Mouse (Mus musculus) ovary, postnatal 36 days (tissue): ENCODE results near the gene Smarcc2.

Source experiments
- DNase-seq: peaks from one replicate; pipeline ENCODE4 v3.0.0; 2022; ENCODE audit warnings: low spot score, mixed read lengths

The Smarcc2 gene

DNA sequence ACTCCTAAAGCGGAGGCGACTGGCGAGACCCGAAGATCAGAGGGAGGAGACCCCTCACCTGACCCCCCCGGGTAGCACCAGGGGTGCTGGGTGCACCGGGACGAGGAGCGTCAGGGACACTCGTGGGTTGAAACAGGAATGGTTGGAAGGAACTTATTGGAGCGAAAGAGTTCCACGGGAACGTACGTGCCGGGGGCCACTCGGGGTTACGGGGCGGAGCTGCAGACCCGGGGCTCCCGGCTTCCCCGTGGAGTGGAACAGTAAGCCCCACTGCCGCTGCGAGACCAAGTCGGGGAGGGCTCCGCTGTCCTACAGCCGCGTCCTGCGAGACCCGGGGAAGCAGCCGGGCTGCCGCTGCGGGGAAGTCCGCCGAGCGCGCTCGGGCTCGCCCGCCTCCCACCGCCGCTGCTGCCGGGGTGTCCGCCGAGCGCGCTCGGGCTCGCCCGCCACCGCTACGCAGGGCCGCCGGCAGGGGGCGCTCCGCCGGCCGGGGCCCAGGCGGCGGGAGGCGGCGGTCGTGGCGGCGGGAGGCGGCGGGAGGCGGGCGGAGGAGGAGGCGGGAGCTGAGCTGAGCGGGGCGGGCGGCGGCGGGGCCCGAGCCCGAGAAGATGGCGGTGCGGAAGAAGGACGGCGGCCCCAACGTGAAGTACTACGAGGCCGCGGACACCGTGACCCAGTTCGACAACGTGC is at the start of gene Smarcc2:
Smarcc2 (plus strand) TSS at position 530 of the 690 bp plus-strand sequence.
- peak; percentile 91 for DNase-seq

- DNase-seq: peak; percentile 95
Observed at GRCm38 (mm10) chr10:128409692-128410559, 49.1 kb upstream of the Smarcc2 start.

- no peak for DNase-seq
Observed at GRCm38 (mm10) chr10:128410560-128410845, 48.5 kb upstream of the Smarcc2 start.

DNA sequence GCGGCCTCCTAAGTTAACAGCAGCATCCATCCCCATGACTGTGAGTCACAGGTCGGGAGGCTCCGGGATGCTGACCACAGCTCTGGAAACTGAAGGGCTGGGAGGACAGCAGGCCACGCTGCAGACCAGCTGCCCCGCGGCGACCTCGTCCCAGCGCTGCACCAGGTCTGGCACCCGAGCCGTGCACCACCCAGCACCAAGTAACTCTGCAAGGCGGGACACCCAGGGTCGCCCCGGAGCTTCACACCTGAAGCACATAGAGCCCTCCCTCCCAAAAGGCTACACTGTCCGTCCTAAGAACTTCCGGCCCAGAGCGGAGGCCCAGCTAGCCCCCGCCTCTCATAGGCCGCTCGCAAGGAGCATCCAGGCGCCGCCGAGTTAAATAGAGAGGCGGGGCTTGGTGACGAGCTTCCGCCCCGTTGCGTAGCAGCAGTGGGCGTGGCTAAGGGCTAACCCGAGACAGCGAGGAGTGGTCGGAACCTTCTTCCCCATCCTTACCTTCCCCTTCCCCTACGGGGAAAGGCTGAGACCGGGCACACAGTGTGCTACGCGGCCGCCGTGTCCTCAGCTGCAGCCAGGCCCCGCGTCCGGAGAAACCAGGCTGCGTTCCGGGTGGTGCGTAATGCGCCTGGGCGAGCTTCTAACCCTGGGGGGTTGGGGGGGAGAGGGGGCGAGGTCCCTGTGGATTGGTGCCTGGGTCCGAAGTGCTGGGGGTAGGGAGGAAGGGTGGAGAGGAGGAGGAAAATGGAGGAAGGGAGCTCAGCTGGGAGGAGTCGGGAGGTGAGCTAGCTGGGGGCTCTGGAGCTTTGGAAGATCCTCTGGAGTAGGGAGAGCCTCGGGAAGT is 47.6 kb upstream of the Smarcc2 start, which contains the start of the genes Nabp2 and Rnf41:
Nabp2 (minus strand) TSS at position 282 of the 844 bp plus-strand sequence.
Rnf41 (plus strand) TSS at position 447 of the 844 bp plus-strand sequence.
- DNase-seq: peak; percentile 97

- DNase-seq: peak; percentile 52
Observed at GRCm38 (mm10) chr10:128412055-128412381, 47.0 kb upstream of the Smarcc2 start.

- no peak for DNase-seq
Observed at GRCm38 (mm10) chr10:128412558-128412957, 46.5 kb upstream of the Smarcc2 start.

DNA sequence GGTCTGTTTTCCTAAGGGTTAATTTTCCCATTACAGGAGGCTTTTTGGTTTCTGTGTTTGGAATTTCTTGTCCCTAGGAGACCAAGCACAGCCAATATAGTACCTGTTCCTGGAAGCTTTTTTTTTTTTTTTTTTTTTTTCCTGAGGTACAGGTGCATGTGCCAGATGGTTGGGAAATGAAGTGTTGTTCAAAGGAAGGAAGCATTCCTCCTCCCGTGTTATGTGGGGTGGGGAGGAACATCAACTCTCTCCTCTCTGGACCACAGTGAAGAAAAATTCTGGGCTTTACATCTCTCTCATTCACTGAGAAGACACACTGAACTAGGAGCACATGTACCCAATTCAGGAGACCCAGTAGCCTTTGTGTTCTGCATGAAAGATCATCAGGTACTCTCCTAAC is 46.0 kb upstream of the Smarcc2 start:
- DNase-seq: no peak

- no peak for DNase-seq
Observed at GRCm38 (mm10) chr10:128414848-128415247, 44.2 kb upstream of the Smarcc2 start.

- DNase-seq: no peak
Observed at GRCm38 (mm10) chr10:128422426-128422825, 36.6 kb upstream of the Smarcc2 start.

- DNase-seq: no peak
Observed at GRCm38 (mm10) chr10:128424604-128425003, 34.4 kb upstream of the Smarcc2 start.

DNA sequence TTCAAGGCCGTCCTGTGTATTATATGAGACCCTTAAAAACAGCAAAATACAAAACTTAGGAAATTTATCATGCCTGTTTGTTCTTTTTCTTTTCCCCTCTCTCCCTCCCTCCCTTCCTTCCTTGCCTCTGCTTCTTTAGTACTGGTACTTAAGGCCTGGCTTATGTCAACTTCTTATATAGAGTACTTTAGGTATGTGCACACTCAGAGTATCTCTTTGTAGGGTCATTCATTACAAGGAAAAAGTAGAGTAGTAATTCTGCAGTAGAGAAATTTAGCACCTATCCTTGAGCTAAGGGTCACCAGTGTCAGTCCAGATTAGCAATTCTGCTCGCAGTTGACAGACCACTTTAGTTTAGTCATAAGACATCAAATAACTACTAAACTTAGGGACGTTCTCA is 33.8 kb upstream of the Smarcc2 start:
- DNase-seq: no peak

DNA sequence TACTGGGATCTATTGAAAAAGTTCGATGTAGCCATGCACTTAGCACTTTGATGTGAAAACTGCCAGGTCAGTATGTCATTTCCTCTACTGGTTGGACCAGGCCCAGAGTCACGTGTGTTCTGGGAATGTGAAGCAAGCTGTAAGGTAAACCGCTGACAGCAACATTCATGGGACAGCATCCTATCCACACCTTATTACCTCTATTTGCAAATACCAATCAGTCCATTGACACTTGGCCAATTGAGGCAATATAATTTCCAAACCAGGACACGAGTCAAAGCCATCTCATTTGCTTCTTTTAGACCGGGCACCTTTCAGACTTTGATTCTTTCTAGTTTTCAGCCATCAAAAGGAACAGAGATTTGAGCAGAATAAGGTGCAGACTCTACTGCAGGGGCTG is 30.0 kb upstream of the Smarcc2 start:
- no peak for DNase-seq

DNA sequence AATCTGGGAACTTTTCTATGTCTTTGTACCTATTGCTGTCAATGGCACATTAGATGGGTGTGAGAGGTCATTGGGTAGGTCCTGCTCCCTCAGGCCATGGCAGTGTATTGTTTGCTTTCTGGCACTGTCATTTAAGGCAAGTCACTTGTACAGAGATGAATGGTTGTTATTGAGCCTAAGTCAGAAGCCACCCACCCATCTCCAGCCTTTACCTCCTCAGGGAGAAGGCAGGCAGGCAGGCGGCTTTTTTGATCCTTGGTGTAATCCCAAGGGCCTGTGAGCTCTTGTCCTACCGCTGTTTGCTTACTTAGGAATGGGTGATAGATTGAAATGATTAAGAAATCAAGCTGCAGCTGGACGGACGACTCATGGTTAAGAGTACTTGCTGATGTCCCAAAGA is 29.6 kb upstream of the Smarcc2 start:
- DNase-seq: no peak

DNA sequence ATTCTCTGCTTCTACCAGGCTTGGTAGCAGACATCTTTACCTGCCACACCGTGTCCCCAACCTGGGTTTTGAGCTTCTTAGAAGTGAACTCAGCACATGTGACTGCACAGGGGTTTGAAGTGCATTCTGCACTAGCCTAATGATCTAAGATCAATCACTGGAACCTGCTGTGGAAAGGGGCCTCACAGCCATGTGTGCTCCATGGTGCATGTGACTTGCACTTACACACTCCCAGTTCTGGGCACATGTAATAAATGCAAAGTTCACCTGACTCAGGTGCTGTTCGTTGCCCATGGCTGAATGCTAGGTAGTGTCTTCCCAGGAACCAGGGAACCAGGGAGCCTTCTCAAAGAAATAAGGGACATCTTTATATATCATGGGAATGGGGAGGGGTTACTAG is 25.6 kb upstream of the Smarcc2 start:
- DNase-seq: no peak

DNA sequence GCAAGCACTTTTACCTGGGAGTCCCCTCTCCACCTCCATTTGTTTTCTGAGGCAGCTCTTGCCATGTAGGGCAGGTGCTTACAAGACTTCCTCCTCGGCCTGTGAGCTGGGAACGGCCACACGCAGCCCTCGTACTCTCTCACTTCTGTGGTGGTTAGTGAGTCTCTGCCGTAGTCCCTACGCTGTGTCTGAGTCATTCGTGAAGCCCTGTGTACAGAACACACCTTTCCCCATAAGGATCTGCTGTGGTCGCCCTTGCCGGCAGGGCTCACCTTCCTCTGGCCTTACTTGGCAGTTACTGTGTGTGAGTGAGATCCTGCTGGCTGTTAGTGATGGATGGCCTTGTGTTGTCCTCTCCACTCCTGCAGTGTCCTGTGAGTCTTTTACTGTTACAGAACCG is 24.4 kb upstream of the Smarcc2 start:
- DNase-seq: no peak

GRCm38 (mm10) chr10:128435186-128435823 is 23.7 kb upstream of the Smarcc2 start:
- peak; percentile 45 for DNase-seq

- no peak for DNase-seq
Observed at GRCm38 (mm10) chr10:128435873-128436272, 23.2 kb upstream of the Smarcc2 start.

- DNase-seq: no peak
Observed at GRCm38 (mm10) chr10:128436376-128436775, 22.7 kb upstream of the Smarcc2 start.

DNA sequence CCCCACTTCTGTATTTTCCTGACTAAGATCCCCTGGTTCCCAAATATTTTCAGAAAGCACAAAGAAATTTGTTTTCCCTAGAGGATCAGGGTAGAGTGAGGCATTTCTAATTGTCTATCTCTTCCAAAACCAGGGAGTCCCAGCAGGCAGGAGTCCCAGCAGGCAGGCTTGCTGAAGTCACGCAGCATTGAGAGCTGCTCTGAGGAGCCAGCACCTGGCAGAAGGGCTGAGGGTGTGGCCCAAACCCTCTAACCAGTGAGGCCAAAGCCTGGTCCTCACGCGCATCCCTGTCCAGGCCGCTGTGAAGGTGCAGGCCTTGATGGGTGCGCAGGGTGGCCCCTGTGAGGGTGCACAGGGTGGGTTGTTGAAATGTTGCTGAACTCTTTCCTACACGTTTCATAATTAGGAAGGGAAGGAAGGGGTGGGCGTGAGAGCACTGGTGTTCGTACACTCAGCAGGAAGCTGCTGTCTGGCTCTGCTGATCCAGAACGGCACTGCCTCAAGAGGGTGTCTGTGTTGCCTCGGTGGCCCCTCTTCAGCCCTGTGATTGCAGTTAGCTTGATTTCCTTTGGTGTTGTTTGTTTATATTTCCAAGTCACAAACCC is 20.3 kb upstream of the Smarcc2 start:
- no peak for DNase-seq

DNA sequence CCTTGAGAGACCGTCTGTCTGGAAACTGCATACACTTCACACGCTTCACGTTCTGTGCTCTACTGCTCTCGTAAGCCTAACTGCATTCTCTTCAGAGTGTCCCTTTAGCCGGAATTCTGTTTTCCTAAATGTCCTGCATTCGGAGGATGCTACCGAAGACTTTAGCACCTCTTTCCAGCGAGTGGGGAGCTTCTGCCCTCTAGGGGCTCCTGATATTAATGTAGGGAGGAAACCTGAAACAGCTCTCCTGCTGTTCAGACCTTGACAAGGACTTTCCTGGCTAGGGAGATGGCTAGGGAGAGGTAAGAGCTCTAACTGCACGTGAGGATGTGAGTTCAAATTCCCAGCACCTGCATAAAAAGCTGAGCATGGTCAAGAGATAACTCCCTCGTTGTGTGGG is 18.6 kb upstream of the Smarcc2 start:
- no peak for DNase-seq

DNA sequence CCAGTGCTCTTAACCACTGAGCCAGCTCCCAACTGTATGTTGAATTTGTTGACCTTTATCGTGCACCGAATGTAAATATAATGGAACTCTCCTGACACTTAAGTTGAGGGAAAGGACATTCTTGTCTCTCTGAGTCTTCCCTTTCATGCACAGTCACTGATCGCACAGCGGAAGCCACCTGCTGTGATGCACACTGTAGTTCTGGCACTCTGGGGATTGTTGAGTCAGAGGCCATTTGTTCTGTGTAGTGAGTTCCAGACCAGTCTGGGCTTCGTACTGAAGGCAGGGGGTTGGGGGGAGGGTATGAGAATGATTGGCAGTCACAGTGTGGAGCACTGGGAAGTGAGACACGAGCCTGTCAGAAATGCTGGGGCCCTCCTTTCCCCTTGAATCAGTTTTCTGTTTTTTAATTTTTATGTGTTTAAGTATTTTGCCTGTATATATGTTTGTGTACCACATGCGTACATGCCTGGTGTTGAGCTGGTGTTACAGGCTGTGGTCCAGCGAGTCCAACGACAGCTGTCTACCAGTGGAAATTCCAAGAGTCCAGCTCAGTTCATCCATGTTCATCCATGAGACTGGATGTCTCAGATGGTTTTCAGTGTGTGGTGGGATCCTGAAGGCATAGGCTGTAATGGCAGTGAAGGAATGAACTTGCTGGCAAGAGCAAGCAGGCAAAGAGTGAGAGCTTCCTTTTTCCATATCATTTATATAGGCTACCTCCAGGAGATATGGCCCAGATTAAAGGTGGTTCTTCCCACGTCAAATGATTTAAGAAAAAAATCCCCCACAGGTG is 17.5 kb upstream of the Smarcc2 start:
- DNase-seq: no peak
